Mouse (Mus musculus) lung, embryonic 14.5 days (tissue): Measurements from ENCODE around the gene Kcnh5. TPM values are rescaled to one million over a fixed set of nuclear protein-coding genes. Genes with fewer than 3 reads are reported as not detected.

Experiments
- ATAC-seq: fragments of 200-750 bp; cut with Nextera tagmentation; 2 replicates; pipeline ENCODE4 v1.8.0; 2017; ENCODE audit warnings: mild to moderate bottlenecking, moderate TSS enrichment, moderate library complexity; ENCODE audit not compliant: insufficient read depth
- DNase-seq: peaks from one replicate; pipeline ENCODE4 v3.0.0-alpha.2; 2015
- H3K27ac ChIP-seq: fragments of 300-500 bp; sonication (generic); 2 replicates; pipeline ENCODE4 v1.5.1; 2014; ENCODE audit warnings: low read depth, mild to moderate bottlenecking, moderate library complexity
- H3K27me3 ChIP-seq: fragments of 300-500 bp; sonication (generic); 2 replicates; pipeline ENCODE4 v1.6.1; 2014; ENCODE audit warnings: low read length, control low read depth; ENCODE audit not compliant: insufficient read depth
- H3K36me3 ChIP-seq: fragments of 300-500 bp; sonication (generic); 2 replicates; pipeline ENCODE4 v1.6.1; 2014; ENCODE audit warnings: control low read depth; ENCODE audit not compliant: insufficient read depth
- H3K4me1 ChIP-seq: fragments of 300-500 bp; sonication (generic); 2 replicates; pipeline ENCODE4 v1.6.1; 2014; ENCODE audit warnings: antibody characterized with exemption, control low read depth; ENCODE audit not compliant: insufficient read depth
- H3K4me2 ChIP-seq: fragments of 300-500 bp; sonication (generic); 2 replicates; pipeline ENCODE4 v1.6.1; 2014; ENCODE audit warnings: mild to moderate bottlenecking
- H3K4me3 ChIP-seq: fragments of 300-500 bp; sonication (generic); 2 replicates; pipeline ENCODE4 v1.5.1; 2014; ENCODE audit warnings: low read depth, low read length
- H3K9ac ChIP-seq: fragments of 300-500 bp; sonication (generic); 2 replicates; pipeline ENCODE4 v1.6.1; 2014
- H3K9me3 ChIP-seq: fragments of 300-500 bp; sonication (generic); 2 replicates; pipeline ENCODE4 v1.6.1; 2016; ENCODE audit warnings: low read depth, low read length, control low read depth
- CTCF ChIP-seq: IDR thresholded peaks from 2 replicates; pipeline ENCODE4 v1.5.1; 2016; ENCODE audit warnings: antibody characterized with exemption, low read depth
- WGBS: fragments of 180-500 bp; shearing (Covaris S2); extraction: QIAGEN DNeasy Blood & Tissue Kit; methylation state at CpG from one replicate; pipeline ENCODE4 v1.1.7; 2014; 5-methylcytosine and 5-hydroxymethylcytosine counted together
- polyA plus RNA-seq: library from polyadenylated mRNA; unstranded; fragments of >200 nt; fragmentation: Nextera tagmentation; extraction: Ambion mirVana; gene quantifications from 2 replicates; pipeline ENCODE4 v1.2.1, GENCODE M21; 2014

Kcnh5 gene
- polyA plus RNA-seq, 1 experiment from 2014 or later: 0.05 TPM

DNA sequence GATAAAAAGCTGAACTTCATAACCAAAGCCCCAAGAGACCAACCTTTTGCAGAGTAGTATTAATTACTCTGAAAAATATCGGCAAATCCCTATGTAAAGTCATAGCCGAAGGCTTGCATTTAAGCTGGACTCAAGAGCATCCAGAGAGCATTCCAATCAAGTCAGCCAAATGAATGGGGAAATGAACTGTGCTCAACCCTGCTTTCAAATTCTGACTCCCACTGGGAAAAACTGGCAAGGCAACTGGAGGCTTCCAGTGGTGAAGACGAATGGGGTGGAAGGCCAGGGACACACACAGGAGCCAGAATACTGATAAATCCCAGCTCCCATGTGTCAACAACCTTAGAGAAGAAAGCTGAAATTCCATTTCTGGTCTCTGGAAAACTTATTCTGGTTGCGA, 115.4 kb downstream of the Kcnh5 start:
- ATAC-seq (no peak), DNase-seq (peak; percentile 1)
- Histone ChIP-seq H3K27me3 (no peaks in the 10 kb centered on the region), H3K9me3 (no peaks in the 10 kb centered on the region), H3K4me2 (no peak overlapping the region), H3K9ac (no peak overlapping the region), H3K27ac (no peak overlapping the region), H3K4me3 (no peak overlapping the region), H3K4me1 (no peaks in the 10 kb centered on the region), H3K36me3 (no peaks in the 10 kb centered on the region)
- no peak for TF ChIP-seq CTCF
- 61% methylated on average over 4 of the region's 4 CpGs for WGBS

- DNase-seq (no peak), ATAC-seq (no peak)
- H3K4me1 ChIP-seq: no peaks in the 10 kb centered on the region
- no peaks in the 10 kb centered on the region for H3K27me3 ChIP-seq
- no peak overlapping the region for H3K4me2 ChIP-seq
- no peak overlapping the region for H3K9ac ChIP-seq
- H3K36me3 ChIP-seq: no peaks in the 10 kb centered on the region
- 43% methylated on average over 1 of the region's 1 CpGs for WGBS
- no peak overlapping the region for H3K4me3 ChIP-seq
- H3K27ac ChIP-seq: no peak overlapping the region
- no peaks in the 10 kb centered on the region for H3K9me3 ChIP-seq
- TF ChIP-seq CTCF: no peak
Measured at GRCm38 (mm10) chr12:75053731-75054130, 123.4 kb downstream of the Kcnh5 start.

- no peaks in the 10 kb centered on the region for H3K27me3 ChIP-seq
- H3K9me3 ChIP-seq: no peaks in the 10 kb centered on the region
- H3K36me3 ChIP-seq: no peaks in the 10 kb centered on the region
- TF ChIP-seq CTCF: no peak
- no peak for ATAC-seq
- no peak overlapping the region for H3K9ac ChIP-seq
- no peaks in the 10 kb centered on the region for H3K4me1 ChIP-seq
- DNase-seq: no peak
- no peak overlapping the region for H3K4me2 ChIP-seq
- 76% methylated on average over 5 of the region's 5 CpGs for WGBS
- no peak overlapping the region for H3K4me3 ChIP-seq
- H3K27ac ChIP-seq: no peak overlapping the region
Measured at GRCm38 (mm10) chr12:75036694-75037093, 140.4 kb downstream of the Kcnh5 start.

DNA sequence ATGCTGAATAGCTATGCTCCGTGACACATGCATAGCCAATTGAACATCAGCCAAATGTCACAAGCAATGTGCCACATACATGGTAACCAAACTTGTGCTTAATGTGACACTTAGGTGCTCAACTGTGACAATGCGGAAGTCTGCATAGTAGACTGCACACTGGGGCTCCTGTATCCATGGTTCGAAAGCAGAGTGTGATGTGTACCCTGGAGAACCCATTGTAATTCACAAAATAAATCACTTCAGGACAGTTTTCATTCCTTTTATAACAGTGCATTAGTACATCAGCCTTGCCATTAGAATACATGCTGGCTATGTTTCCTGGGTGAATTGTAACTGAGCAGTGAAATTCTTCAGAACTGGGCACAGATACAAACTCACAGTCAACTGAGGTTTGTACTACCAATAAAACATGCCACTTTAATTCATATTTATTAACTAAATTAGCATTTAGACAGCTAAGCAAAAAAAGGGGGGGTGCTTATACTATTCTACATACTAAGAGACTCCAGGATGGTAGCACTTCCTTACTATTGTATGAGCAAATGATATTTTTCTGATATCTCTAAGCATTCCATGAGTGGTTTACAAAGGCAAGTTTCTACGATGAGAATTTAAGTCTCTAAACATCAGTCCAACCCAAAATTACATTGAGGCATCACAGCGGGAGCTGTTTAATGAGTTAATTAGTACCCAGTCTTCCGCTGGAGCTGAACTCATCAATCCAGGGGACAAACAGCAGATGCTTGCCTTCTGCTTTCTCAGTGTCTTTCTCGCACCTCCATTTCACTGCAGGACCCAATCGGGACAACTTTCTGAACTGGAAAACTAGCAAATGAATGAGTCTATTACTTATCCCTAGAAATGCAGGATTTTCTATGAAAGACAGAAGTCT, 144.9 kb downstream of the Kcnh5 start:
- Histone ChIP-seq H3K27me3 (no peaks in the 10 kb centered on the region), H3K9me3 (no peaks in the 10 kb centered on the region), H3K27ac (no peak overlapping the region), H3K9ac (no peak overlapping the region), H3K4me1 (no peaks in the 10 kb centered on the region), H3K4me2 (no peak overlapping the region), H3K4me3 (no peak overlapping the region), H3K36me3 (no peaks in the 10 kb centered on the region)
- WGBS: 79% methylated on average over 8 of the region's 8 CpGs
- DNase-seq: no peak
- no peak for TF ChIP-seq CTCF
- ATAC-seq: no peak

GRCm38 (mm10) chr12:74971187-74971586, 205.9 kb downstream of the Kcnh5 start:
- DNase-seq (no peak), ATAC-seq (no peak)
- no peaks in the 10 kb centered on the region for H3K36me3 ChIP-seq
- H3K9ac ChIP-seq: no peak overlapping the region
- WGBS: 79% methylated on average over 3 of the region's 3 CpGs
- H3K4me1 ChIP-seq: no peaks in the 10 kb centered on the region
- TF ChIP-seq CTCF: no peak
- H3K27me3 ChIP-seq: no peaks in the 10 kb centered on the region
- no peak overlapping the region for H3K4me3 ChIP-seq
- no peak overlapping the region for H3K27ac ChIP-seq
- H3K9me3 ChIP-seq: no peaks in the 10 kb centered on the region
- no peak overlapping the region for H3K4me2 ChIP-seq

GRCm38 (mm10) chr12:74969420-74969819, 207.7 kb downstream of the Kcnh5 start:
- ATAC-seq: no peak
- no peaks in the 10 kb centered on the region for H3K36me3 ChIP-seq
- WGBS: 54% methylated on average over 4 of the region's 4 CpGs
- H3K4me3 ChIP-seq: no peak overlapping the region
- no peak overlapping the region for H3K9ac ChIP-seq
- no peaks in the 10 kb centered on the region for H3K9me3 ChIP-seq
- no peak overlapping the region for H3K27ac ChIP-seq
- no peaks in the 10 kb centered on the region for H3K4me1 ChIP-seq
- no peak overlapping the region for H3K4me2 ChIP-seq
- DNase-seq: no peak
- TF ChIP-seq CTCF: no peak
- H3K27me3 ChIP-seq: no peaks in the 10 kb centered on the region

DNA sequence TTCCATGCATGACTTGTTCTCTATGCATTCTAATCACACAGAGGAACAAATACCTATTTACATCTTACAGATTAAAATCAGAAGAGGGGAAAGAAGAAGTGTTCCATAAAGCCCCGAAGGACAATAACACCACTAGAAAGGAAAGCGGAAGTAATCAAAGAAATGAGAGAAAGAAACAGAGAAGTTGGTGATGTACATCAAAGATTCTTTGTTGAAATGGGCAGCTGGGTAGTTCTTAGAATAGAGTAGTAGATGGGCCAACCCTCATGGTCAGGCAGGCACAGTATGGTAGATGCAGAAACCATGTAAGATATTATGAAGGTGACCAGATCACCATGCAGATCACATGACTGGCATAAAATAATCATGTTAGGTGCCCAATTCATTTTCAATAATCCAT, 210.9 kb downstream of the Kcnh5 start:
- ATAC-seq: no peak
- Histone ChIP-seq H3K36me3 (no peaks in the 10 kb centered on the region), H3K4me3 (no peak overlapping the region), H3K27me3 (no peaks in the 10 kb centered on the region), H3K9ac (no peak overlapping the region), H3K27ac (no peak overlapping the region), H3K9me3 (no peaks in the 10 kb centered on the region), H3K4me2 (no peak overlapping the region), H3K4me1 (no peaks in the 10 kb centered on the region)
- TF ChIP-seq CTCF: no peak
- 96% methylated on average over 2 of the region's 2 CpGs for WGBS
- DNase-seq: no peak
